Mouse (Mus musculus): ENCODE results near the gene BC024978. TPM values are rescaled to one million over a fixed set of nuclear protein-coding genes. Genes with fewer than 3 reads are reported as not detected.
A peak's percentile ranks its signal among the peaks of the same experiment; 100 is the strongest.

Gene BC024978
- polyA plus RNA-seq, 1 experiment from 2014 or later = 5.1 TPM

DNA sequence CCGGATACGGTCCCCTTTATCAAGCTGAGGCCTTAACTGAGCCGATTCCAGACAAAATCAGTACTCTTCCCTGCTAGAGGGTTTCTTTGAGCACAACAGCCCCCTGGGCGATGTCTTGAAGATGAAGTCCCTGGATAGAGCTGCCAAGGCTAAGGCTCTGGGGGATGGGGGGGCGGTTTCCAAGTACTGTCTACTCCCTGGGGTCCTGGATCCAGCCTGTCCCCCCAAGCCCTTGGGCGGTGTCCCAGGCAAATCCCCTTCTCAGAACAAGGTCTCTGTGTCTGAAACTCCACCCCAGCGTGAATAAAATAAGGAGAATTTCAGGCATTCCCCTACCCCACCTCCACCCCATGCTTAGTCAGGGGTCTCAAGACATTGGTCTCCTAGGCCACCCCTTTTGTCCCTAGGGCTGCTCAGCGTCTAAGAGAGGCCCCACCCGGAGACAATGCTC, 63.7 kb downstream of the BC024978 start:
- 0 out of 2 replicates have a peak, but pooled peaks have one; percentile 4 for ATAC-seq
- H3K4me3 ChIP-seq (replicated peaks; ENCODE audit: low read length) = peak overlapping the region; percentile 60
- 1% methylated on average over 9 of the region's 9 CpGs for WGBS

DNA sequence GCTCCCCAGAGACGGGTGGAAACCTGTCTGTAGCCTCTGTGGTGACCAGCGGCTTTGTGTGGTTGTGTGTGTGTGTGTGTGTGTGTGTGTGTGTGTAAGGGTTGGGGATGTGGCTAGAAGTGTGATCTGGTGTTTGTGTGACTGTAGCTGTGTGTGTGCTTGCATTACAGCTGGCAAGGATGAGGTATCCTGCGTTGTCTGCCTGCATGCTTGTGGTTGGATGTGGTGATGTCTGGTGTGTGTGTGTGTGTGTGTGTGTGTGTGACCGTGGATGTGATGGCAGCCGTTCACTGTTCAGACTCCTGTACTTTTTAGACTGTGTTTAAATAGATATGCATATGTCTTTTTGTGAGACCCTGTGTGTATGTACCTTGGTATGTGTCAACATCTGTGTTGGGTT, 64.2 kb downstream of the BC024978 start:
- WGBS = 12% methylated on average over 5 of the region's 5 CpGs

More for the DNA sequence above, 63.7 kb downstream of the BC024978 start:
- Histone ChIP-seq H3K9ac (replicated peaks; ENCODE audit: low read depth, low read length) (peak overlapping the region; percentile 92), H3K36me3 (ENCODE audit: control insufficient read depth, insufficient read depth) (peaks cover 10% of the 10 kb centered on the region), H3K27ac (ENCODE audit: low read length) (peak overlapping the region; percentile 94), H3K4me2 (ENCODE audit: low read length) (peak overlapping the region; percentile 84), H3K4me1 (replicated peaks; ENCODE audit: control insufficient read depth, insufficient read depth, low read length) (peaks cover 40% of the 10 kb centered on the region), H3K9me3 (ENCODE audit: control insufficient read depth, low read length) (no peaks in the 10 kb centered on the region), H3K27me3 (replicated peaks; ENCODE audit: control insufficient read depth, insufficient read depth, low read length) (no peaks in the 10 kb centered on the region)

More for the DNA sequence above, 64.2 kb downstream of the BC024978 start:
- peak overlapping the region; percentile 60 for H3K4me3 ChIP-seq (replicated peaks; ENCODE audit: low read length)
- peak overlapping the region; percentile 92 for H3K9ac ChIP-seq (replicated peaks; ENCODE audit: low read depth, low read length)
- H3K4me1 ChIP-seq (replicated peaks; ENCODE audit: control insufficient read depth, insufficient read depth, low read length) = peaks cover 40% of the 10 kb centered on the region
- H3K27ac ChIP-seq (ENCODE audit: low read length) = peak overlapping the region; percentile 94
- H3K36me3 ChIP-seq (ENCODE audit: control insufficient read depth, insufficient read depth) = peaks cover 14% of the 10 kb centered on the region
- no peaks in the 10 kb centered on the region for H3K9me3 ChIP-seq (ENCODE audit: control insufficient read depth, low read length)
- H3K4me2 ChIP-seq (ENCODE audit: low read length) = peak overlapping the region; percentile 84
- no peaks in the 10 kb centered on the region for H3K27me3 ChIP-seq (replicated peaks; ENCODE audit: control insufficient read depth, insufficient read depth, low read length)
- 0 out of 2 replicates have a peak, but pooled peaks have one; percentile 0 for ATAC-seq

MicroRNAs encoded within 50 kb of the gene (microRNA counts, 519-probe panel; counts per million panel counts)
- 681 counts per million, percentile 2 among the panel's probes with 10 or more counts for microRNA mmu-miR-1191

Small RNAs within 50 kb of the gene (microRNA-seq; reads per million reads assigned to microRNA genes)
- gene Mir1191 (3.1 reads per million, percentile 12 among the genes with 10 or more reads in this experiment), gene Mir3101 (1.0 reads per million)

Other genes with a start within 250 kb of the BC024978 start
- not detected in 2 replicates for gene Cyp2a12, start 166.7 kb upstream of the BC024978 start, polyA plus RNA-seq (2015; fragmentation: Nextera tagmentation; extraction: Ambion mirVana)
- gene Cyp2f2, start 75.9 kb upstream of the BC024978 start, polyA plus RNA-seq (2015; fragmentation: Nextera tagmentation; extraction: Ambion mirVana) = 0.93 TPM in 1 of 2 replicates, not detected in the other
- gene Cyp2t4, start 42.1 kb upstream of the BC024978 start, polyA plus RNA-seq (2015; fragmentation: Nextera tagmentation; extraction: Ambion mirVana) = 0.33 TPM in 1 of 2 replicates, not detected in the other
- gene Egln2, start 29.0 kb upstream of the BC024978 start, polyA plus RNA-seq (2015; fragmentation: Nextera tagmentation; extraction: Ambion mirVana) = 93.4 and 100 TPM in 2 replicates
- gene Rab4b, start 16.9 kb upstream of the BC024978 start, polyA plus RNA-seq (2015; fragmentation: Nextera tagmentation; extraction: Ambion mirVana) = 80.8 and 88.3 TPM in 2 replicates
- gene Gm21983, start 14.7 kb upstream of the BC024978 start, polyA plus RNA-seq (2015; fragmentation: Nextera tagmentation; extraction: Ambion mirVana) = 0.78 TPM in 1 of 2 replicates, not detected in the other
- gene Mia, start 14.6 kb upstream of the BC024978 start, polyA plus RNA-seq (2015; fragmentation: Nextera tagmentation; extraction: Ambion mirVana) = 8.3 and 10.4 TPM in 2 replicates
- gene Snrpa, start 490 bp downstream of the BC024978 start, polyA plus RNA-seq (2015; fragmentation: Nextera tagmentation; extraction: Ambion mirVana) = 227 and 232 TPM in 2 replicates
- gene Itpkc, start 32.9 kb downstream of the BC024978 start, polyA plus RNA-seq (2015; fragmentation: Nextera tagmentation; extraction: Ambion mirVana) = 6.2 and 6.4 TPM in 2 replicates
- gene Coq8b, start 37.2 kb downstream of the BC024978 start, polyA plus RNA-seq (2015; fragmentation: Nextera tagmentation; extraction: Ambion mirVana) = 26.3 and 27.2 TPM in 2 replicates
- gene Numbl, start 62.7 kb downstream of the BC024978 start, polyA plus RNA-seq (2015; fragmentation: Nextera tagmentation; extraction: Ambion mirVana) = 42.2 and 43.3 TPM in 2 replicates
- 13.3 and 18.2 TPM in 2 replicates for gene Ltbp4, start 141.9 kb downstream of the BC024978 start, polyA plus RNA-seq (2015; fragmentation: Nextera tagmentation; extraction: Ambion mirVana)
- gene Shkbp1, start 160.2 kb downstream of the BC024978 start, polyA plus RNA-seq (2015; fragmentation: Nextera tagmentation; extraction: Ambion mirVana) = 88.1 and 95.5 TPM in 2 replicates
- not detected in 2 replicates for gene Gm20479, start 161.6 kb downstream of the BC024978 start, polyA plus RNA-seq (2015; fragmentation: Nextera tagmentation; extraction: Ambion mirVana)

Data from forebrain, embryonic 16.5 days (tissue).